Mouse (Mus musculus) gastrocnemius, adult 8-10 months (tissue): ENCODE data around the gene Msantd2. TPM values are rescaled to one million over a fixed set of nuclear protein-coding genes. Genes with fewer than 3 reads are reported as not detected.

Experiments
- DNase-seq, 2 experiments: peaks; one replicate each; pipeline ENCODE4 v3.0.0; 2022; ENCODE audit warnings: low spot score in 2 of 2
- total RNA-seq, 4 experiments: library from RNA; stranded (reverse); gene quantifications; 2 replicates each; pipeline ENCODE4 v1.2.4; 2022

Gene Msantd2
- total RNA-seq, 4 experiments from 2014 or later, result 2.2 to 3.2 (median 2.3) TPM

- DNase-seq, result no peak
These were observed 79.6 kb downstream of the Msantd2 start for GRCm38 (mm10) chr9:37568605-37569214.

GRCm38 (mm10) chr9:37569231-37569835, 80.2 kb downstream of the Msantd2 start:
- DNase-seq, result no peak

GRCm38 (mm10) chr9:37572204-37572876, 83.2 kb downstream of the Msantd2 start:
- DNase-seq, result no peak

Other genes starting within 250 kb of the Msantd2 start
- under 1 TPM; 0.17 to 0.65 (median 0.23) TPM for gene Slc37a2, start 233.6 kb upstream of the Msantd2 start, total RNA-seq
- 1 to 10 TPM; 1.3 to 1.7 (median 1.6) TPM for gene Ccdc15, start 140.9 kb upstream of the Msantd2 start, total RNA-seq
- gene Hepacam, start 122.0 kb upstream of the Msantd2 start, total RNA-seq, result under 1 TPM in 1 of 4 experiments, not detected in 3; 0.21 TPM
- gene Robo4, start 87.4 kb upstream of the Msantd2 start, total RNA-seq, result 1 to 10 TPM; 6.8 to 9.2 (median 7.1) TPM
- gene Robo3, start 56.1 kb upstream of the Msantd2 start, total RNA-seq, result not detected
- 10 to 100 TPM; 11.7 to 19.3 (median 15.3) TPM for gene Esam, start 38.8 kb downstream of the Msantd2 start, total RNA-seq
- 1 to 10 TPM in 1 of 4 experiments, under 1 TPM in 3; 0.70 to 2.1 (median 0.78) TPM for gene Vsig2, start 49.9 kb downstream of the Msantd2 start, total RNA-seq
- gene Nrgn, start 63.6 kb downstream of the Msantd2 start, total RNA-seq, result under 1 TPM; 0.44 to 0.67 (median 0.55) TPM
- gene Siae, start 66.4 kb downstream of the Msantd2 start, total RNA-seq, result 1 to 10 TPM; 3.5 to 5.0 (median 4.1) TPM
- 1 to 10 TPM; 1.6 to 3.1 (median 2.2) TPM for gene Spa17, start 124.4 kb downstream of the Msantd2 start, total RNA-seq
- 10 to 100 TPM; 27.5 to 33.7 (median 28.8) TPM for gene Tbrg1, start 168.0 kb downstream of the Msantd2 start, total RNA-seq
- gene Panx3, start 179.9 kb downstream of the Msantd2 start, total RNA-seq, result not detected
- gene Olfr160, start 226.9 kb downstream of the Msantd2 start, total RNA-seq, result not detected